Mouse (Mus musculus) MEL (cell line): ENCODE measurements around the gene Tmub2.

Experiments used
- CTCF ChIP-seq, 3 experiments: IDR thresholded peaks in 2 of 3; conservative IDR thresholded peaks in 1 of 3; 2 replicates each; pipeline ENCODE4 v1.5.1; 2011 to 2012; ENCODE audit warnings: low read length in 3 of 3, low read depth in 2 of 3, mild to moderate bottlenecking in 2 of 3, improper control_type of control experiment in 1 of 3, inconsistent platforms in 1 of 3, mixed read lengths in 1 of 3, moderate library complexity in 1 of 3; ENCODE audit not compliant: control insufficient read depth in 1 of 3, insufficient read depth in 1 of 3, poor library complexity in 1 of 3, severe bottlenecking in 1 of 3
- E2F4 ChIP-seq: IDR thresholded peaks from 2 replicates; pipeline ENCODE4 v1.6.1; 2011; ENCODE audit warnings: low read depth, low read length, improper control_type of control experiment, borderline replicate concordance

- TF ChIP-seq CTCF (IDR thresholded peaks at IDR 0.05 in 2 of 3, conservative IDR thresholded peaks at IDR 0.05 in 1 of 3; ENCODE audit: control insufficient read depth in 1 of 3, insufficient read depth in 1 of 3, low read depth in 2 of 3, low read length in 3 of 3, poor library complexity in 1 of 3, severe bottlenecking in 1 of 3) (no peak), E2F4 (no peak)
These were observed 7.0 kb upstream of the Tmub2 start for GRCm38 (mm10) chr11:102277754-102278153.
